Mouse (Mus musculus) mesoderm, embryonic 11.5 days (tissue): Measurements from ENCODE around the gene Lrrc26.

Source experiments
- DNase-seq: peaks from one replicate; pipeline ENCODE4 v3.0.0-alpha.2; 2012; ENCODE audit warnings: low read depth, low spot score

Gene Lrrc26

GRCm38 (mm10) chr2:25293706-25294105, 4.0 kb downstream of the Lrrc26 start:
- no peak for DNase-seq

- DNase-seq: no peak
These were observed 7.4 kb downstream of the Lrrc26 start for GRCm38 (mm10) chr2:25297093-25297492.

- DNase-seq: no peak
These were observed 8.3 kb downstream of the Lrrc26 start for GRCm38 (mm10) chr2:25298046-25298445.

DNA sequence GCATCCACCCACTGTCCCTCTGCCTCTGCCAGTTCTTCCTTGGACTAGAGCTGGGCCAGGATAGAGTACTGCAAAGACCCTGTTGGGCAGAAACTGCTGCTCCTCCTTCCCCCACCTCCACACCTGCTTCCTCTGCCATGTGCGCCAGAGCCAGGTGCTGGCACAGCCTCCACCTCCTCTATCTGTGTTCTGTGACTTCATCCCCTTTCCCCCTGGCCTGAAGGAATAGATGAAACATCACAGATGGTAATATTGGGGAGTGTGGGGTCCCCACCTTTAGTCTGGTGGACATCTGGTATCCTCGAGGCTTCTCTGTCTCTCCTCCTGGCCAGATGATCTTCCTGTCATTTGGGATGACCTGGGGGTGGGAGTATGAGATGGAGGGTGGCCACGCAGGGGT, 13.7 kb downstream of the Lrrc26 start:
- no peak for DNase-seq

DNA sequence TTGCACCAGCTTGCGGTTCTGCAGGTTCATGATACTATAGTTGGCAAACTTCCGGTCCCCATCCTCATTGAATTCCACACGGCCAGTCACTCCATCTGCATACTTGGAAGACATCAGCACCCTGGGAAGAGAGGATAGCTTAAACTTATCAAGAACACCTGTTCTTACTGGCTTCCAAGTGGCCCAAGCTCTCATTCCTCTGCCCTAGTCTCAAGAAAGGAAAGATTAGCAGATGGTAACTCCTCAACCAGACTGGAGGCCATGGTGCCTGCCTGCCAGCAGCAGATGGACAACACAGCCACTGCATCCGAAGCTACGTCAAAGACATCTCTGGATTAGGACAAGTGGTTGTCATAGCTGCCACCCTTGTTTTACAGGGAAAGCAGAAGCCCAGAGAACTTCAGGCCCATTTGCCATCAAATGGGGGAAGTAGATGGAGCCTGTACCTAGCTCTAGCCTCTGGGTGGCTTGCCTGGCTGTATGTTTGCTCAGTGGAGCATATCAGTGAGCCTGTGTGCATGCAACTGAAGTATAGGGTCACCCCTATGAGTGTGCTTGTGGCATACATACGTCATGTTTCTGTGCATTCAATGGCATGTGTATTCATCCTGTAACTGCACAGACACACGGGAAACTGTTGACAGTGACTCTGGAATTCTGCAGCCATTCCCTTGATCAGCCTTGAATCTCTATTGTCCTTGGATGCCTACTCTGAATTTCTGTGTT, 14.4 kb downstream of the Lrrc26 start:
- no peak for DNase-seq

DNA sequence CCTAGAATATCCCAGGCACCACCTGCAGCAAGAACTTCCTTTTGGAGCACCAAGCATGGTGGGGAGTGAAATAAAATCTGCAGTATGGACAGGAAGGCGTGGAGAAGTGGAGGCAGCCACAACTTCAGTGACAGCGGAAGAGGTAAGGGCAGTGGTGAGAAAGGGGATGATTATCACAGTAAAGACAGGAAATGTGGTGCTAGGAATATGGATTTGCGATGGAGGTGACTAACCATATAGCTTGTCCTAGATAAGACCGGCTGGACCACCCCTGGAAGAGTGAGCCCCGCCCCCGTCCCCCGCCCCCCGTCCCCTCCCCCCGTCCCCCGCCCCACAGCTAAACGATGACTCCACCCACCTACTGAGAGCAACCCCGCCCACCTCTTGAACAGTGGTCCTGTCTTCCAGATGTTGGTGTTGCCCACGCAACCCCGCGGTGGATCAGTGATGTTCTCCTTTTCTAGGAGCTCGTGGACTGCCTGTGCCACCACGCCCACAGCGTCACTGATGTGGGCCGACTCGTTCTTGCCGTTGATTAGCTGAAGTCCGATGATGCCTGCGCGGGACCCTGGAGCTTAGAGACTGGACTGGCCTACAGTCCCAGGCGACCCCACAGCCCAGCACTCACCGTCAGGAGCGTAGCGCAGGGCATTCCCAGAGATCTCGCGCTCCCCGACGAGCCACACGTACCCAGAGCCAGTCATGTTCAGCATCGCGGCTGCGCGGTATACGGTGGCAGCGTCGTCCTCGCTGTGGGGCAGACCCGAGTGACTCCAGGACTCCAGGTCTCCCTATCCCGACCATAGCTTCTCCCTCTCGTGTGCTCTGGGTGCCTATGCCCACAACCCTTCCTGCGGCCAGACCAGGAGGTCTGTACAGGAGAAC, 15.2 kb downstream of the Lrrc26 start:
- DNase-seq: peak; percentile 70

DNA sequence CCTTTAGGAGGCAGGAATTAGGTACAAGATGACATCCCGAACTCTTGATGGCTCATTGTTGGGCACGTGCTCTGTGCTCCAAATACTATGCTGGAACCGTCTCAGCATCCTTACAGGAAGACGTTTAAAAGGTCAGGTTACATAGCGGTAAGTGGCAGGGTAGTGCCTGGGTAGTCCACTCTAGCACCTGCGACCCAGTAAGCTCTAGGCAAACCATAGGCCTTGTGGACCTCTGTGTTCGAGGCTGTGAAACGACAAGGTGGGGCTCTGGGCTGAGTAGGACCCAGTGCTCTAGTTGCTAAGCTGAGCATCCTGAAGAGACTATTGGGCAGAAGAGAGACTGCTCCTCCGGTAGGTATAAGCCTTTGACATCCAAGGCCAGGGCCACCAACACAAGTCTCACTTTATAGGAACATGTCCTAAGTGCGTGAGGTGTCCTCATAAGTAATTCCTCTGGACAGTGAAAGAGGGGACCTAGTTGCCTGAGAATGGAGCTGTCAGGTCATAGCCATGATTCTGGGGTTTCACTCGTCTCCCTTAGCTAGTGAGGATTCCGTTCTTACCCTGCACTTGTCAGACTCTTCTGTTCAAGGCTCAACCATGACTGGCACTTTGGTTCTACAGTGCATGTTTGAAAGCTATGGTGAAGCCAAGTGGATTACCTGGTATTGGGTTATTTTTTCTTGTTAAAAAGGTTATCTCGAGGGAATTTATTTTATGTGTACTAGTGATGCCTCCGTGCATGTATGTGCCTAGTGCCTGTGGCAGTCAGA, 16.1 kb downstream of the Lrrc26 start:
- DNase-seq: no peak

DNA sequence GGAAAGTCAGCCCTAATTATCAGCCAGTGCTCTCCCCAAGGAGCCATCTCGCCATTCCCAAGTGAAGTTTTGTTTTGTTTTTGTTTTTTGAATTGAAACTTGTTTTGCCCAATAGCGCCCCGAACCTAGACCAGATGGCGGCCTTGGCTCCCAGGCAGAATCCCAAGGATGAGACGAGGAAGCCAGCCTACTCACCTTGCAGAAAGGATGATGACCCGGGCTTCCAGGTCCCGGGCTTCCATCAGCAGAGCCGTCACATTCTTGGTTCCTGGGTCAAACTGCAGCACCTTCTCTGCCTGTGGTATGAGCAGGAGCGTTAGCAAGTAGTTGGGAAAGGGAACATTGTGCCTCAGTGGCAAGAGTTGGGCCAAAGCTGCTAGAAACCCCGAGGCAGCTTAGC, 20.5 kb downstream of the Lrrc26 start:
- DNase-seq: no peak

- DNase-seq: no peak
These were observed 21.3 kb downstream of the Lrrc26 start for GRCm38 (mm10) chr2:25310969-25311368.

DNA sequence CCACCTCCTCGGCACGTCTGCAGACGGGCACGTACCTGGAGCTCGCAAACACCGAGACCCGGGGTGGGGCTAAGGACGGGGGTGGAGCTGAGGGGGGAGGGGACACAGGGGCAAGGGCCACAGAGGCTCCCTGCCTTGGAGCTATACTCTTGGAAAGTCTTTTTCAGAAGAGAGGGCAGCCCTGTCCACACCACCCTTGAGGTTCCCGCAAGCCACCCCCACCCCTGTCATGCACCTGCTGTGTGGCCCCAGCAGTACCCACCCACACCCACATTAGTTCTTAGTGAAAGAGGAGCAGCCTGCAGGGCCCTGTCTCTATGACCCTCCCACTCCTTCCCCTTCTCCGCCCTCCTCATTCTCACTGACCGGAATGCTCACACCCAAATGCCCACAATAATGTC, 21.8 kb downstream of the Lrrc26 start:
- no peak for DNase-seq

GRCm38 (mm10) chr2:25318119-25318966, 28.6 kb downstream of the Lrrc26 start:
- no peak for DNase-seq

DNA sequence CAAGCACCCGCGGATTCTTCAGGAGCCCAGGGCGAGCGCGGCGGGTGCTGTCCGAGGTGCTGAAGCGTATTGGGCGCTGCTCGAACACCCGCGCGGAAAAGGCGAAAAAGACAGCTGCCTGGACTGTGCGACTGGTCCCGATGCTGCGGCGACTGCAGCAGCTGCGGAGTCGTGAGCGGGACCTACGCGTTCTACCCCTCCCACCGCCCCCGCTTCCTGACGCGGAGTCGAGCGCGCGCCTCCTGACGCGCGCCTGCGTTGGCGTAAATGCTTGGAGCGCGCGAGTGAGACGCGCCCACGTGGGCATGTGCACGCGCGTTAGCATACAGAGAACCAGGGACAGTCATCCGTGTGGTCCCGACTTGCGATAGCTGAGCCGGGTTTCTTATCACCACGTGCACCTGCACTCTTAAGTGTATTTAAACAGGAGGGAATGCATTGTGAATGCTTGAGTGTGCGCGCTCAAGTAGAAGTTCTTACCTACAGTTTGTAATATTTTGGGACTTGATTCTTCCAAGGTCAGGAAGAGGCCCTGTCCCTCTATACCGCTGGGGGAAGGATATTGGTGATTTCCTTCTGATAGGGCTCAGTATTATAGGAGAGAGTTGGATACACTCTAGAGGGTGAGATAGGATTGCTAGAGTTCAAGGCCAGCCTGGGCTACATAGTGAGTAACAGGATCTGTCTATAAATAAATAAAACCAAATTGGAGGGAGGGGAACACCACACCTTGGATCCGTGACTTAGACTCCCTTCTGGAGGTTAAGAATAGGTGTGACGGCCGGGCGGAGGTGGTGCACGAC, 29.5 kb downstream of the Lrrc26 start, which contains the start of gene Grin1:
Grin1 (minus strand) TSS at position 217 of the 803 bp plus-strand sequence.
- DNase-seq: peak; percentile 79

- no peak for DNase-seq
These were observed 30.4 kb downstream of the Lrrc26 start for GRCm38 (mm10) chr2:25320084-25320483.

DNA sequence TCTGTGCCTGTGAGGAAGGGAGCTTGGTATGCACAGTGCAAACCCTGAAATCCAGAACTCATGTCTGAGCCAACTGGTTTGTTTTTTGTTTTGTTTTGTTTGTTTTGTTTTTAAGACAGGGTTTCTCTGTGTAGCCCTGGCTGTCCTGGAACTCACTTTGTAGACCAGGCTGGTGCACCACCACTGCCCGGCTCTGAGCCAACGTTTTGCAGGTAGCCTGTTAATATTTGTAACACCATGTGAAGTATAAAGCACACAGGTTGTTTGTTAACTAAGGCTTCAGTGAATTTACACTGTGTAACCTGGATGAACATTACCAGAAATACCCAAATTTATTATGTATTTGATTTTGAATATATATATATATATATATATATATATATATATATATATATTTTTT, 36.3 kb downstream of the Lrrc26 start:
- DNase-seq: no peak

DNA sequence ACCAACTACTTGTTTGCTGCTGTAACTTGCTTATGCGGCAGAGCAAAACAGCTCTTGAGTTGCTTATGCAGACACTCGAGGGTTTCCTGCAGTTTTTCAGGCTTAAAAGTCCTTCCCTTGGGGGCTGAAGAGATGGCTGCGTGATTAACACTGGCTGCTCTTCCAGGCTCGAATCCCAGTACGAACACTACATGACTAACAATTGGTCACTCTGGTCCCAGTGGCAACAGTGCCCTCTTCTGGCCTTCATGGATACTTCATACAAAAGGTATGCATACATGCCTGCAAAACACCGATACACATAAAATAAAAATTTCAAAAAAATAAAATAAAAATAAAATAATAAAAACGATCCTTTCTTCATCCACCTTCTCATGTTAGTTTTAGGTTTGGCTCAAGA, 38.7 kb downstream of the Lrrc26 start:
- DNase-seq: peak; percentile 41

DNA sequence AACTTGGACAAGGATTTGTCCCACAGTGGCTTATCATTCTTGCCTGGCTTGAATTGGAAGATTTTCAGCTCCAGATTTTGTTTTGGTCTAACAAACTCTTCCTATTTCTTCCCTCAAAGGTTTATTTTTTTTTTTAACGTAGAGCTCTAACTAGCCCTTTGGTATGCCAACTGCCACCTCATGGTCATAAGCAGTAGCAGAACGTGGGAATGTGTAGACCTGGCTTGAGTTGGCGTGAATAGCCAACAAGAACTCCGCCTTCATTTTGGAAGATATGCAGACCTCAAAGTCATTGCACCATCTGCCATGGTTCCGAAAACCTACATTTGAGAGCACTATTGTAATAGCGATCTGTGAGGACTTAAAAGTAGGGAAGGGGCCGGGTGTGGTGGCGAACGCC, 41.8 kb downstream of the Lrrc26 start:
- no peak for DNase-seq

GRCm38 (mm10) chr2:25332286-25333160, 42.8 kb downstream of the Lrrc26 start, which contains the start of gene Man1b1:
TSS of gene Man1b1 (plus strand) at chr2:25332338.
- peak; percentile 100 for DNase-seq

DNA sequence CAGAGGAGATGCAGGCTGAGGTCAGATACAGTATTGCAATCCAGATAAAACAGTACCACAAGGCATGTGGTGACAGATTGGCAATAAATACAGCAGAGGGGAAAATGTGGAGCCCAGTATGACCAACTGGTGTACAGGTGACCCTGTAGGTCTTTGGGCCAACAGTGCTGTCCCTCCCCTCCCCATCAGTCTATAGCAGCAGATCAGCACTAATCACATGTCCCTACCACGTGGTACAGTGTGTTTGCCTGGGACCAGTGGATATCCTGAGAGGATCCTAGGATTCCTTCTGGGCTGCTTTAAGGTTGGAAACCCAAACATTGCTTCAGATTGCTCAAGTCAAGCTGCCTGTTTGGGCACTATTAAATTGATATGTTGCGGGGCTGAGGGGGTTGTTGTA, 43.9 kb downstream of the Lrrc26 start:
- DNase-seq: no peak

GRCm38 (mm10) chr2:25338303-25338702, 48.6 kb downstream of the Lrrc26 start:
- no peak for DNase-seq
